Mouse (Mus musculus): ENCODE data around the gene Ngef.

Gene Ngef

GRCm38 (mm10) chr1:87573800-87574215 lies at the start of gene Ngef:
TSS of gene Ngef (minus strand) at chr1:87573870.
- no peak for DNase-seq

- no peak for DNase-seq
These were observed 48.2 kb upstream of the Ngef start for GRCm38 (mm10) chr1:87621858-87622279.

DNA sequence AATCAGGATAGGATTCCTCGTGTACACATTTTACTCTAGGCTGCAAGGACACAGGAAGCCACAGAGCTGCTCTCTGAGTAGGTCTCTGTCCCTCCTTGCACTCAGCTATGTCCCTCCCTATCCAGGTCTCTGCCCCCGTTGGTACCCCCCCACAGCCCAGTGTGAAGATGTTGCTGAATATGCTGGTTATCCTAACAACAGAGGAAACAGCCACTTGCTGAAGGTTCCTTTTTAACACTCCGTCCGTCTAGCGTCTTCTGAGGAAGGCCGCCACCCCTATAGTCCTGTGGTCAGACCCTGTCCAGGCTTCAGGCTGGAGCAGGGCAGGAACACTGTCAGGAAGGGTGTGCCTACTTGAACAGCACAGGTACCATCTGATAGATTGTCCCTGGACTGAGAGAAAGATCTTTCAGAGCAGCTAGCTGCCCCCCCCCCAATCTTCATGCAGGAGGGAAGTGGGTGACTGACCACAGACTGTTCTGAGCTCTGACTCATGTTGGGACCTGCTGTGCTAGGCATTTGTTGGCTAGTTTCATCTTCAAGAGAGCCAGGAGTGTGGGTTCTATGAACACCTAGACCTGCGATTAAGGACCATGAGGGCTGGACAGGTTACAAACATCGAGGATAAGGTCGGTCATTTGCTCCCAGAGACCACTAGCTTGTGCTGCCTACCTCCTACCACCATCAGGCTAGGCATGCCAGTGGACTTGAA lies 47.6 kb upstream of the Ngef start:
- DNase-seq, result no peak

DNA sequence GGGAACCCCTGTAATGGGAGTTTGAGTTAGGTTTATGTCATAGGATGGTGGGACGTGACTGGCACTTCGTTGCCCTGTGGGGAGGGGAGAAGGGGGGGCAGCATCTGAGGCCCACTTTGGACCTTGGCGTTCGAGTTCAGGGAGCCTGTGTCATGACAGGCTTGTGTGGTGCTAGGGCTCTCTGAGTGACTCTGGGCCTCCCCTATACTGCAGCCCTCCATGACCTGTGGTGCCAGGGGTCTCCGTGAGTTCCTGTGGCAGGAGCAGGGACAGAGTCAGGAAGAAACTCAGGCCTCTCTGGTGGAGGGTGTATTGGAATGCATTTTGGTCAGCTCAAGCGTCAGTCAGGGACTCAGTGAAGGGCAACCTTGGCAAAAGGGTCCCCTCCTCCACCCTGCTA lies 47.0 kb upstream of the Ngef start:
- no peak for DNase-seq

DNA sequence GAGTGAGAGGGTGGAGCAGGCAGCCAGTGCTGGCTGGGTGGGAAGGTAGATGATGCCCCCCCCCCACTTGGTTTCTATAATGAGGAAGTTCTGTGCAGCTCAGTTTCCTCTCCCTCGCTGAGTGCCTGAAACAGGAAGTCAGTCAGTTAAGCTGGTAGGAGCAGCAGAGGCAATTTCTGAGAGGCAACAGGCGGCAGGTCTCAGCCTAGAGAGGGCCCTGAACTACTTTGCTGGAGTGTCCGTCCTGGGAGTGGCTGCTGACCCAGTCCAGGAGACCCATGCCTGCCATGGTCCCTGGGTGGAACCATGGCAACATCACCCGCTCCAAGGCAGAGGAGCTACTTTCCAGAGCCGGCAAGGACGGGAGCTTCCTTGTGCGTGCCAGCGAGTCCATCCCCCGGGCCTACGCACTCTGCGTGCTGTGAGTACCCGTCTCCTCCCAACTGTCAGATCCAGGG lies 46.6 kb upstream of the Ngef start, which contains the start of gene Inpp5d:
Gene Inpp5d (plus strand): TSS at position 102 of the 458 bp plus-strand sequence.
- DNase-seq, result no peak

- DNase-seq, result no peak
These were observed 41.1 kb upstream of the Ngef start for GRCm38 (mm10) chr1:87614576-87615295.

DNA sequence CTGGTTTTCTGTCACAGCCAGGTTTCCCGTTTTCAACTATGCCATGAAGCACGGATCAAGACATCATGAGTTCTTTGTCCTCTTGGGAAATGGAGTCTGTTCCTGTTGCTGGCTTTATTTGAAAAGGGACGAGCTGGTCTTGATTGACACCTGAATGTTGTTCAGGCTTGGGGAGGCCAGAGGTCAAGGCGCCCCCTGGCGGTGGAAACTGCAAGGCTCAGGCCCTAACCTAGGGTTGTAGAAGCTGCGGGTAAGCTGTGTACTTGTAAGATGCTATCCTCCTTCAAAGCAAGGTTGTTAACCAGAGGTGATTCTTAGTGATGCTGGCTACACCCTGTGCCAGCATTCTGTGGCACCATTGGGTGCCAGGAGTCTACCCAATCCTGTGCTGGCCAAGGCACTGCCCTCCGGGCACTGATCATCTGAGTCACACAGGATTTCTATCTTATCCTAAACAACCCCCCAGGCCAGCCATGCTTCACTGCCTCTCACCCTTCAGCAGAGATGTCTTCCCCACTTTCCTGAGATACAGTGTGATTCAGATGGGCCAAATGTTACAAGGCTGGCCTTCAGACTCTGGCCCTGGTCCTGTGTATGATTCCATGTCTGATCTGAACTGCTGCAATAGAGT lies 34.9 kb upstream of the Ngef start:
- DNase-seq, result peak; percentile 73

GRCm38 (mm10) chr1:87607385-87608091 lies 33.9 kb upstream of the Ngef start:
- DNase-seq, result peak; percentile 80 to 81

- DNase-seq, result no peak
These were observed 31.6 kb upstream of the Ngef start for GRCm38 (mm10) chr1:87605296-87605695.

- no peak for DNase-seq
These were observed 29.7 kb upstream of the Ngef start for GRCm38 (mm10) chr1:87603389-87603788.

GRCm38 (mm10) chr1:87601801-87602200 lies 28.1 kb upstream of the Ngef start:
- DNase-seq, result no peak

DNA sequence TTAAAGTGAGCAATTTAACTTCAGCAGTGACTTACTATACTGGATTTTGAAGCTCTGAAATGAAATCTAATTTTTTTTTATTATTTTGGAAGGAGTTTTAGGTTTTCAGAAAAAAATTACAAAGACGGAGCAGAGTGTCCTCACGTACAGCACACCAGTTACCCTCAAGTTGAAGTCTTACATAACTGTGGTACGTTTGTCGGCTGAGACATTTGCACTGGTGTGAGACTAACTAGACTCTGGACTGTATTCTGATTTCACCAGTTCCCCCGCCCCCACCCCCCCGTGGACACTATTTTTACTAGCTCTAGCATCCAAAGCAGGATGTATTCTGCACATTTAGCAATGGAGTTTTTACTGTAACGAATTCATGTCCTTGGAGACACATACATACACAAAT lies 26.9 kb upstream of the Ngef start:
- no peak for DNase-seq

GRCm38 (mm10) chr1:87594671-87595070 lies 21.0 kb upstream of the Ngef start:
- peak; percentile 36 to 43 for DNase-seq

- DNase-seq, result peak; percentile 30 to 35
These were observed 20.6 kb upstream of the Ngef start for GRCm38 (mm10) chr1:87594261-87594660.

- DNase-seq, result no peak
These were observed 16.3 kb upstream of the Ngef start for GRCm38 (mm10) chr1:87589980-87590379.

GRCm38 (mm10) chr1:87589162-87589561 lies 15.5 kb upstream of the Ngef start:
- no peak for DNase-seq

DNA sequence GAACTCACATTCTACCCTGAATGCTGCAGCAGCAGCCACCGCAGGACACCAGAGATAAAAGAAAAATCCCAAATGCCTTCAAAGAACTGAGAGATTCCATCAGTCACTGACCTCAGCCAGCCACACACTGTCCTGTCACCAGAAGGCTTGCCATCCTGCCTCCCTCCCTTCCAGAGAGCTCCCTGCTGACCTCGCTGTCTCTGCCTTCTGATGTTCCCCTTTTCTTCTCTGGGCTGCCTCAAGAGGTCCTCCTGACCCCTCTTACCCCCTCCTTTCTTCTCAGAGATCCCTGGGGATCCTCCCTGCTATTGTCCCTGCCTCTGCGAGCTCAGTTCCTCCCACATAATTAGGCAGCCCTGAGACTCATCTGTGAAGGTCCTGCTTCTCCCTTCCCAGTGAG lies 7.2 kb upstream of the Ngef start:
- no peak for DNase-seq

- DNase-seq, result no peak
These were observed 5.3 kb upstream of the Ngef start for GRCm38 (mm10) chr1:87578965-87579364.

GRCm38 (mm10) chr1:87574785-87575184 lies 1.1 kb upstream of the Ngef start:
- peak; percentile 25 to 29 for DNase-seq

DNA sequence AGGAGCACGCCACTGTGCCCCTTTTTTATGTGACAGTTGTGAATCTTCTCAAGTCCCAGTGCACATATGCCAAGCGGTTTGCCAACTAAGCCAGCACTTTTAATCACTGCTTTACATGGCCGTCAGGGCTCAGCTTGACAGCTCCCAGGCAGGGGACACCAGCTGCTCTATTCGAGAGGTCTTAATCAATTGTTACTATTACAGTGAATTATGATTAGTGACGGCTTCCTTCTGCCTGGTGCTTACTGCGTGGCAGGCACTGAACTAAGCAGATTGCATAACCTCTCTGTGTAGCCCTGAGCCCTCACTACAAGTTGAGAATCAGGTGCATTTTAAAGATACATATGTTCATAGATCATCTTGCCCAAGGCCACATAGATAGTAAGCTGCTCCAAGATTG lies 683 bp upstream of the Ngef start:
- no peak for DNase-seq

DNA sequence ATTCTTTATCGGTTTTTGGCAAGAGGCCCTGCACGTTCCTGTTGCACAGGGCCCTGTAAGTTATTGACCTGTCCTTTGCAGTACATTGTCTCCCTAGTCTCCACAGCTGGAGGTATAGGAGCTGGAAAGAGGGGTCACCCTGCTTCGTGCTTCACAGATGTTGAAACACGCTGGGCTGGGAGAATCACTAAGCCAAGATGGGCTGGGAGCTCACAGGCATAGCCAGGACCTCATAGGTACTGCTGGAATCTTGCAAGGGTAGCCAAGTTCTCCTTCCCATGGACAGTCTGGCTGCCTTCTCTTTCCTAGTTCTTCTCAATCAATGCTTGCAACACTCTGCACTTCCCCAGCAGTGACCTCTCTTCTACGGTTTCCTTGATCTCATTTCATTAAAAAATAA lies 409 bp downstream of the Ngef start:
- DNase-seq, result no peak

- peak; percentile 20 to 25 for DNase-seq
These were observed 5.3 kb downstream of the Ngef start for GRCm38 (mm10) chr1:87568398-87568797.

GRCm38 (mm10) chr1:87565760-87566159 lies 7.9 kb downstream of the Ngef start:
- no peak for DNase-seq

All from cerebellum, postnatal 36 days (tissue).